Mouse (Mus musculus): ENCODE measurements around the gene Adrm1.

The Adrm1 gene

DNA sequence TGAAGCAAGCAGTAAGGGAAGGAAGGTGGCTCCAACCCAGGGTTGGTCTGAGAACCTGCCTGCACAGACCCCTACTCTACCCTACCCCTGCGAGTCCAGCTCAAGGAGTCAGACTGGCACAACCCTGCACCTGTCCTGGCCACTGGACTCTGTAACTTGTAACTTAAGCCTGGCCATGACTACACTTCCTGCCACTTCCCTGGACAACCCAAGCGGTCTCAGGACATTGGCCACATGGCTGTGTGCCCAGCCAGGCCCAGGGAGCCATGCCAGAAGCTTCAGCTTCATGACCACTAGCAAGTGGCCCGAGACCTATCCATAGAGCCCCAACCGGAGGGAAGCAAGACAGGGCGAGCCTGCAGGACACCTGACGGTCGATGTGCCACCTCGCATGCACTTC lies 46.3 kb downstream of the Adrm1 start:
- no peak for DNase-seq (ENCODE audit: low read depth in 2 of 2, low spot score in 2 of 2)

DNA sequence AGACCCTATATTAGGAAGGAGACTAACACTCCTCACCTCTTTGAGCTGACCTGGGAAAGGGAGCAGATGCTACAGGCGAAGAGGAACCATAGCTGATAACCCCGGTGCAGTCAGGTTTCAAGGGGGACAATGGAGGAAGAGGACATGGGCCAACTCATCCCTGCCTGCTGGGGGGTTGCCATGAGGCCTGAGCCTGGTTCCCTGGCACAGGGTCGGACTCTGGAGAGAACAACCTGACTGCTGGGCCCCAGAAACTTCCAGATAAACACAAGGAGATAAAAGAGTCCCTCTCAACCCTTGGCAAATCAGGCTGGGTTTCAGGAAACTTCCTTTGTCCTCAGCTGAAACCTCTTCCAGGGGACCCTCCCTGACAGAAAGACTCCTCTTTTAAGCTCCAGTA lies 47.0 kb downstream of the Adrm1 start:
- no peak for DNase-seq (ENCODE audit: low read depth in 2 of 2, low spot score in 2 of 2)

DNA sequence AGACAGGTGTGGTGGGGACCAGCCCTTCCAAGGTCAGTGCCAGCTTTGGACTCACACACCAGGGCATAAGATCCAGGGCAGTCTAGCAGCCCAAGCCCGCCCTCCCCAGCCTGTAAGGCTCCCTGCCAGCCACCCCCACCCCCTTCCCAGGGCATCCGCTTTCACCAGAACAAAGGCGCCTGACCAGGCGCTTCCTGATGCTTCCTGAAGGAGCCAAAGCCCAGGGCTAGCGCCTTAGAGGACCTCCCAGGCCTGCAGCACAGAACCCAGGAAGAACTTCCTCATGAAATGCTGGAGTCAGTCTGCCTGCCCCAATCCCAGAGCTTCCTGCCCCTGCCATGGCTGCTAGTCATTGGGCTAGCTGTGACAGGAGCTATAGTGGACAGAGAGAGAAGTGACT lies 47.4 kb downstream of the Adrm1 start:
- no peak for DNase-seq (ENCODE audit: low read depth in 2 of 2, low spot score in 2 of 2)

DNA sequence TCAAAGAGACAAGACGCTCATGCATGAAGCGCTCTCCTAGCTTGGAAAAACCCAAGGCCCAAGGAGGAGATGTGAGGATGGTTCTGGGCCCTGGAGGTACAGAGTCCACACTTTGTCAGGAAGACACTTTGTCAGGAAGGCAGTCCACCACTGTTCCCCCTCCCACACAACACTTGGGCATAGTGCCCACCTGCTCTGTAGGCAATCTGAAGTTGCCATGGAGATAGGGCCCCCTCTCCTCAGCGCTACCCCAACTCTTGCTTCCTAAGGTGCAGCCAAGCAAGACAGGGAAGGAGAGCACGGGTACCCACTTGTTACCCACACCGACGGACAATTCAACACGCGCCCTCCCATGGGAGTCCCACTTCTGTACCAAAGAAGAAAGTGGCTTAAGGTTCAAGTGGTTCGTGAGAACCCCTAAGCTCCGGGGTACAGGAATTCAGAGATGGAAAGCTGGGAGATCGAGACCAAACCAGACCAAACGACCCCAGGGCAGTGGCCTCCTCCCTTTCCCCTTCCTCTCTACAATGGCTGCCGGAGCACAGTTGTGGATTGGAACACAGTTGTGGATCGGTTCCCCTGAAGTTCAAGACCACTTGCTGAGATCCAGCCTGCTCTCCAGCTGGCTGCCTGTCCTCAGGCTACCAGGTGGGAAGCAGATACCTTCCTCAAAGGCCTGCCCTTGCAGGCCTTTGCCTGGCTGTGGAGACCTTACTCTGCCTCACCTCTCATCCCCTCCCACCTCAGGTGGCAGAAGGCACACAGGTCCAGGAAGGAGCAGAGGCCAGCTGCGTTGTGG lies 48.1 kb downstream of the Adrm1 start:
- DNase-seq (ENCODE audit: low read depth in 2 of 2, low spot score in 2 of 2) = no peak

DNA sequence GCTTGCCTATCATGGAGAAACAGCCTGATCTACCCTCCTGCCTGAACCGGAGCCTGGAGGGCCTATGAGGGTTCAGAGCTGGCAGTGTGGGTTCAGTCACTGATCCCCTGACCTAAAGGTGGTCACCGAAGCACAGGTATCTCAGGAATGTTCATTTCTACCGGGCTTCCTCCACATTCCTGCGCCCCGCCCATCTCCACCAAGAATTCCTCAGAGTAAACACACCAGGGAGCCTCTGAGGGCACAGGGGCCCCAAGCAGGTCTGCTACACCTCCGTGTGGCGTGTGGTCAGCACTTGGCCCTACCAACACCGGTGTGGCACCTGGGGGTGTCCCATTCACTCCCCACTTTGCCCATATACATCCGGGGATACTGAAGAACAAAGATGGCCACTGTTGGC lies 48.9 kb downstream of the Adrm1 start:
- no peak for DNase-seq (ENCODE audit: low read depth in 2 of 2, low spot score in 2 of 2)

DNA sequence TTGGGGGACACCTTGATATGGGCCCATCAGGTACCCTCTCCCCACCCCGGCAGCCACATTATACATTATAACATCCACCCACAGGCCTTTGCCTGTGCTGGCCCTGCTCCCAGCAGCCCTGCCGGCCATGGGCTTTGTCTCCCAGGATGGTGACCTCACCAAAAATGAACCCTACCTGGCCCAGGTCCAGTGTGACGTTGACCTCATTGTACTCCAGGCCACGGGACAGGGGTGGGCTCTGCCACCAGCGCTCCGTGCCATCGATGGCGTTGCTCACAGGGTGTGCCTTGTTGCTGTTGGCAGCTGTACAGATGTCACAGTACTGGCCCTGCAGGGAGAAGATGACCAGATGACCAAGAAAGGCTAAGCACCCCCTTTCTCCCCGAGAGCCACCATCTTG lies 49.8 kb downstream of the Adrm1 start:
- no peak for DNase-seq (ENCODE audit: low read depth in 2 of 2, low spot score in 2 of 2)

DNA sequence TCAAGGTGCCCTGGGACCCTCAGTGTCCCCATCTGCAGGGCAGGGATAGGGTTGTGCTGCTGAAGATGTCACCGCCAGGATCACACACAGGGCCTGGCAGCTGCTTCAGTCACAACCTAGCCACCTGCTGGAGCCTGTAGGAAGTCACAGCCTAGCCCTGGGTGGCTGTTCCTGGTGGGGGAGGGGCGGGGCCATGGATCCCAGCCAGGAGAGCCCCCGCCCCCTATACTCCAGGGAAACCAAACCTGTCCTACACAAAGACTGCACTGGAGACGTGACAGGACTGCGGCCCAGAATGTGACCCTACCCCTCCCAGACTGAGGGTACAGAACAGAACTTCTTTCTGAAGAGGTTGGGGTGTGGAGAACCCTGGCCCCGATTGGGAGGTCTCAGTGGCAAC lies 51.0 kb downstream of the Adrm1 start:
- no peak for DNase-seq (ENCODE audit: low read depth in 2 of 2, low spot score in 2 of 2)

DNA sequence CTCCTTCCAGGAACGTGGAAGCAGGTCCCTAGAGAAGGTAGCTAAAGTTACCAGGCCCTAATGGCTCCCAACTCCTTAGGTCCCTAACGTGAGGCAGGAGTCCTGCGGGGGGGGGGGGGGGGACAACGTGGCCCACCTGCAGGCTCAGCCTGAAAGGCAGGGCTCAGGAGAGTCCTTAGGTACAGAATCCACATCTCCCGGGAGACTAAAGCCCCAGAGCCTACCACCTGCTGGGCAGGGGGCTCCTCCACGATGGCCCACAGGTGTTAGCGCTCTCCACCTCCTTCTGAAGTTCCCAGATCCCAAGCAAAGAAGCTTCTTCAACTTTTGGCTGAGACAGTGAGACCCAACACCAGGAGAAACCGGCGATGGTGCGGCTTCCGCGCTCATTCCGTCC lies 53.4 kb downstream of the Adrm1 start:
- DNase-seq (ENCODE audit: low read depth in 2 of 2, low spot score in 2 of 2) = no peak

DNA sequence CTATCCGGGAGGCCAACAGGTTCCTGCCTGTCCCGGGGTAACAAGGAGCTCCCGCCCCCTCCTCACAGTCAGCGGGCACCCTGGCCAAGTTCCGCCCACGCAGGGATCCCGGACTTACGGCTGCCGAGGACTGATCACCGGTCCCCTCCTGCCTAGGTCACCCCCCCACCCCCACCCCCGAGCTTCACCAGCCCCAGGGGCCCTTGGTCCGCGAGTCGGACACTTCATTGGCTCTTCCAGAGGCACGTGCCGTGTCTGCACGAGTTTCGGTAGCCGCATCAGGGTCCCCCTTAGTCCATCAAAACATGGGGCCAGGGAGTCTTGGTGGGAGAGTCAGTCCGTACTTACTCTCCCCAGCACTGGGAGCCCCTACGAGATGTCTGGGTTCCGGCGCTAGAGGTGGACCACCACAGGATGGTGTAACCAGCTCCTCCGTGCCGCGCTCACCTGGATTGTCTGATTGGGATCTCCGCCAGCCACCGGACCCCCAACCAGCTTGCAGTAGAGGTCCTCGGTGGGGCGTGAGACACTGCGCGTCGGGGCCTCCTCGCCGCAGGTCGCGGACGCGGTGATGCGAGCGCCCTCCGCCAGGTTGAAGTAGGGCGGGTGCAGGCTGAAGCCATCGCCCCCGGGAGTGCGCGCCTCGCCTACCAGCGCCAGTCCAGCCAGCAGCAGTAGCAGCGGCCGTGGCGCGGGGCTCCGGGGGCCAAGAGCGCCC lies 53.9 kb downstream of the Adrm1 start:
- DNase-seq (ENCODE audit: low read depth in 2 of 2, low spot score in 2 of 2) = no peak

All from CD8-positive naive resting alpha-beta T cell, adult 2 months (primary cell).